Mouse (Mus musculus) lung, embryonic 15.5 days (tissue): Measurements from ENCODE around the gene Ap2a2. TPM values are rescaled to one million over a fixed set of nuclear protein-coding genes. Genes with fewer than 3 reads are reported as not detected.
A peak's percentile ranks its signal among the peaks of the same experiment; 100 is the strongest.
"Not testable (repeated sequence)": the region's sequence is repeated elsewhere in the genome, so short reads cannot be mapped to it uniquely, and the experiment has no call there.

Experiments used
- ATAC-seq: fragments of 200-750 bp; cut with Nextera tagmentation; 2 replicates; pipeline ENCODE4 v1.8.0; 2017; ENCODE audit warnings: moderate number of reproducible peaks, borderline replicate concordance; ENCODE audit not compliant: low FRiP score, low TSS enrichment; ENCODE audit errors: extremely low read depth
- H3K27ac ChIP-seq: fragments of 300-500 bp; sonication (generic); 2 replicates; pipeline ENCODE4 v1.5.1; 2015; ENCODE audit warnings: moderate library complexity, mild to moderate bottlenecking, inconsistent platforms
- H3K27me3 ChIP-seq: fragments of 300-500 bp; sonication (generic); 2 replicates; pipeline ENCODE4 v1.6.1; 2015; ENCODE audit warnings: inconsistent platforms
- H3K36me3 ChIP-seq: fragments of 300-500 bp; sonication (generic); 2 replicates; pipeline ENCODE4 v1.6.1; 2015; ENCODE audit warnings: inconsistent platforms
- H3K4me1 ChIP-seq: fragments of 300-500 bp; sonication (generic); 2 replicates; pipeline ENCODE4 v1.6.1; 2015; ENCODE audit warnings: inconsistent platforms
- H3K4me2 ChIP-seq: fragments of 300-500 bp; sonication (generic); 2 replicates; pipeline ENCODE4 v1.6.1; 2015; ENCODE audit warnings: inconsistent platforms, mild to moderate bottlenecking, moderate library complexity
- H3K4me3 ChIP-seq: fragments of 300-500 bp; sonication (generic); 2 replicates; pipeline ENCODE4 v1.5.1; 2015; ENCODE audit warnings: mild to moderate bottlenecking, inconsistent platforms
- H3K9ac ChIP-seq: fragments of 300-500 bp; sonication (generic); 2 replicates; pipeline ENCODE4 v1.6.1; 2015; ENCODE audit warnings: inconsistent platforms
- H3K9me3 ChIP-seq: fragments of 300-500 bp; sonication (generic); 2 replicates; pipeline ENCODE4 v1.6.1; 2016; ENCODE audit warnings: inconsistent platforms
- WGBS: fragments of 180-500 bp; shearing (Covaris S2); methylation state at CpG from one replicate; pipeline ENCODE4 v1.1.7; 2015; 5-methylcytosine and 5-hydroxymethylcytosine counted together
- polyA plus RNA-seq: library from polyadenylated mRNA; unstranded; fragments of >200 nt; fragmentation: Nextera tagmentation; extraction: Ambion mirVana; gene quantifications from 2 replicates; pipeline ENCODE4 v1.2.1, GENCODE M21; 2015

The Ap2a2 gene
- polyA plus RNA-seq, 1 experiment from 2014 or later, result 73.4 TPM

- H3K36me3 ChIP-seq, result not testable (repeated sequence)
Observed at GRCm38 (mm10) chr7:141639335-141639890, 77.4 kb downstream of the Ap2a2 start.

GRCm38 (mm10) chr7:141642375-141642774 lies 80.4 kb downstream of the Ap2a2 start:
- no peaks in the 10 kb centered on the region for H3K36me3 ChIP-seq
- H3K27ac ChIP-seq, result no peak overlapping the region
- H3K27me3 ChIP-seq, result no peaks in the 10 kb centered on the region
- H3K9me3 ChIP-seq, result no peaks in the 10 kb centered on the region
- no peak overlapping the region for H3K9ac ChIP-seq
- no peak for ATAC-seq
- H3K4me1 ChIP-seq, result no peaks in the 10 kb centered on the region
- WGBS, result 91% methylated on average over 1 of the region's 1 CpGs
- H3K4me2 ChIP-seq, result no peak overlapping the region
- H3K4me3 ChIP-seq, result no peak overlapping the region

More at GRCm38 (mm10) chr7:141639335-141639890, 77.4 kb downstream of the Ap2a2 start:
- H3K4me3 ChIP-seq, H3K4me1 ChIP-seq, H3K9me3 ChIP-seq, H3K27ac ChIP-seq, H3K27me3 ChIP-seq, H3K4me2 ChIP-seq, H3K9ac ChIP-seq: not testable (repeated sequence)
- peak; percentile 46 for ATAC-seq
- 80% methylated on average over 5 of the region's 5 CpGs for WGBS

- Histone ChIP-seq H3K27me3 (no peaks in the 10 kb centered on the region), H3K36me3 (no peaks in the 10 kb centered on the region), H3K9ac (no peak overlapping the region), H3K27ac (no peak overlapping the region), H3K4me1 (no peaks in the 10 kb centered on the region), H3K9me3 (no peaks in the 10 kb centered on the region), H3K4me2 (no peak overlapping the region), H3K4me3 (no peak overlapping the region)
- 41% methylated on average over 3 of the region's 3 CpGs for WGBS
- no peak for ATAC-seq
Observed at GRCm38 (mm10) chr7:141643160-141643559, 81.2 kb downstream of the Ap2a2 start.

GRCm38 (mm10) chr7:141647083-141647482 lies 85.1 kb downstream of the Ap2a2 start:
- H3K4me1 ChIP-seq, result no peaks in the 10 kb centered on the region
- no peaks in the 10 kb centered on the region for H3K9me3 ChIP-seq
- H3K27me3 ChIP-seq, result no peaks in the 10 kb centered on the region
- no peak overlapping the region for H3K4me3 ChIP-seq
- no peak for ATAC-seq
- H3K9ac ChIP-seq, result no peak overlapping the region
- WGBS, result 65% methylated on average over 2 of the region's 2 CpGs
- no peak overlapping the region for H3K4me2 ChIP-seq
- no peak overlapping the region for H3K27ac ChIP-seq
- no peaks in the 10 kb centered on the region for H3K36me3 ChIP-seq

GRCm38 (mm10) chr7:141647815-141648214 lies 85.8 kb downstream of the Ap2a2 start:
- Histone ChIP-seq H3K4me1 (no peaks in the 10 kb centered on the region), H3K27me3 (no peaks in the 10 kb centered on the region), H3K9me3 (no peaks in the 10 kb centered on the region), H3K36me3 (no peaks in the 10 kb centered on the region), H3K27ac (no peak overlapping the region), H3K9ac (no peak overlapping the region), H3K4me2 (no peak overlapping the region), H3K4me3 (no peak overlapping the region)
- ATAC-seq, result no peak
- 56% methylated on average over 11 of the region's 11 CpGs for WGBS

GRCm38 (mm10) chr7:141652191-141652590 lies 90.2 kb downstream of the Ap2a2 start:
- H3K4me1 ChIP-seq, result no peaks in the 10 kb centered on the region
- no peaks in the 10 kb centered on the region for H3K9me3 ChIP-seq
- no peak for ATAC-seq
- WGBS, result 41% methylated on average over 7 of the region's 7 CpGs
- no peak overlapping the region for H3K27ac ChIP-seq
- H3K4me2 ChIP-seq, result no peak overlapping the region
- no peak overlapping the region for H3K4me3 ChIP-seq
- H3K9ac ChIP-seq, result no peak overlapping the region
- H3K27me3 ChIP-seq, result no peaks in the 10 kb centered on the region
- H3K36me3 ChIP-seq, result no peaks in the 10 kb centered on the region

GRCm38 (mm10) chr7:141660346-141660745 lies 98.4 kb downstream of the Ap2a2 start:
- no peak overlapping the region for H3K27ac ChIP-seq
- 57% methylated on average over 1 of the region's 1 CpGs for WGBS
- no peak overlapping the region for H3K4me2 ChIP-seq
- no peak overlapping the region for H3K9ac ChIP-seq
- no peak for ATAC-seq
- no peak overlapping the region for H3K4me3 ChIP-seq
- H3K4me1 ChIP-seq, result peaks cover 10% of the 10 kb centered on the region; the same call in 1 of the 2 replicates
- no peaks in the 10 kb centered on the region for H3K36me3 ChIP-seq
- no peaks in the 10 kb centered on the region for H3K27me3 ChIP-seq
- H3K9me3 ChIP-seq, result no peaks in the 10 kb centered on the region

GRCm38 (mm10) chr7:141661481-141661880 lies 99.5 kb downstream of the Ap2a2 start:
- ATAC-seq, result no peak
- H3K9me3 ChIP-seq, result no peaks in the 10 kb centered on the region
- H3K4me2 ChIP-seq, result no peak overlapping the region
- no peak overlapping the region for H3K27ac ChIP-seq
- H3K36me3 ChIP-seq, result no peaks in the 10 kb centered on the region
- H3K4me3 ChIP-seq, result no peak overlapping the region
- WGBS, result 41% methylated on average over 3 of the region's 3 CpGs
- no peaks in the 10 kb centered on the region for H3K27me3 ChIP-seq
- H3K4me1 ChIP-seq, result peaks cover 10% of the 10 kb centered on the region; the same call in 1 of the 2 replicates
- H3K9ac ChIP-seq, result no peak overlapping the region

- 56% methylated on average over 5 of the region's 5 CpGs for WGBS
- ATAC-seq, result no peak
- H3K9ac ChIP-seq, result no peak overlapping the region
Observed at GRCm38 (mm10) chr7:141662223-141662622, 100.2 kb downstream of the Ap2a2 start.

GRCm38 (mm10) chr7:141666190-141666589 lies 104.2 kb downstream of the Ap2a2 start:
- peaks cover 6% of the 10 kb centered on the region; the same call in 1 of the 2 replicates for H3K4me1 ChIP-seq
- H3K36me3 ChIP-seq, result no peaks in the 10 kb centered on the region
- no peak overlapping the region for H3K27ac ChIP-seq
- 14% methylated on average over 4 of the region's 4 CpGs for WGBS
- ATAC-seq, result no peak
- no peaks in the 10 kb centered on the region for H3K27me3 ChIP-seq
- no peak overlapping the region for H3K9ac ChIP-seq
- no peaks in the 10 kb centered on the region for H3K9me3 ChIP-seq
- H3K4me3 ChIP-seq, result no peak overlapping the region
- no peak overlapping the region for H3K4me2 ChIP-seq

More at GRCm38 (mm10) chr7:141662223-141662622, 100.2 kb downstream of the Ap2a2 start:
- Histone ChIP-seq H3K9me3 (no peaks in the 10 kb centered on the region), H3K27ac (no peak overlapping the region), H3K4me2 (no peak overlapping the region), H3K4me1 (peaks cover 10% of the 10 kb centered on the region; the same call in 1 of the 2 replicates), H3K4me3 (no peak overlapping the region), H3K27me3 (no peaks in the 10 kb centered on the region), H3K36me3 (no peaks in the 10 kb centered on the region)

GRCm38 (mm10) chr7:141669097-141669496 lies 107.1 kb downstream of the Ap2a2 start:
- ATAC-seq, H3K27me3 ChIP-seq, H3K36me3 ChIP-seq, H3K27ac ChIP-seq, H3K4me2 ChIP-seq, H3K4me3 ChIP-seq, H3K9ac ChIP-seq, H3K4me1 ChIP-seq, H3K9me3 ChIP-seq: not testable (repeated sequence)
- 84% methylated on average over 3 of the region's 3 CpGs for WGBS

GRCm38 (mm10) chr7:141670999-141671398 lies 109.0 kb downstream of the Ap2a2 start:
- no peak overlapping the region for H3K4me3 ChIP-seq
- H3K4me2 ChIP-seq, result no peak overlapping the region
- 64% methylated on average over 4 of the region's 4 CpGs for WGBS
- no peak overlapping the region for H3K9ac ChIP-seq
- H3K36me3 ChIP-seq, result no peaks in the 10 kb centered on the region
- H3K27ac ChIP-seq, result no peak overlapping the region
- ATAC-seq, result no peak; the same call in 1 of the 2 replicates
- H3K4me1 ChIP-seq, result no peaks in the 10 kb centered on the region
- no peaks in the 10 kb centered on the region for H3K27me3 ChIP-seq
- no peaks in the 10 kb centered on the region for H3K9me3 ChIP-seq
